Mouse (Mus musculus): ENCODE measurements around the gene Rnf213. TPM values are rescaled to one million over a fixed set of nuclear protein-coding genes. Genes with fewer than 3 reads are reported as not detected.

Rnf213 gene
- polyA plus RNA-seq, 1 experiment from 2014 or later, result 1.5 TPM

DNA sequence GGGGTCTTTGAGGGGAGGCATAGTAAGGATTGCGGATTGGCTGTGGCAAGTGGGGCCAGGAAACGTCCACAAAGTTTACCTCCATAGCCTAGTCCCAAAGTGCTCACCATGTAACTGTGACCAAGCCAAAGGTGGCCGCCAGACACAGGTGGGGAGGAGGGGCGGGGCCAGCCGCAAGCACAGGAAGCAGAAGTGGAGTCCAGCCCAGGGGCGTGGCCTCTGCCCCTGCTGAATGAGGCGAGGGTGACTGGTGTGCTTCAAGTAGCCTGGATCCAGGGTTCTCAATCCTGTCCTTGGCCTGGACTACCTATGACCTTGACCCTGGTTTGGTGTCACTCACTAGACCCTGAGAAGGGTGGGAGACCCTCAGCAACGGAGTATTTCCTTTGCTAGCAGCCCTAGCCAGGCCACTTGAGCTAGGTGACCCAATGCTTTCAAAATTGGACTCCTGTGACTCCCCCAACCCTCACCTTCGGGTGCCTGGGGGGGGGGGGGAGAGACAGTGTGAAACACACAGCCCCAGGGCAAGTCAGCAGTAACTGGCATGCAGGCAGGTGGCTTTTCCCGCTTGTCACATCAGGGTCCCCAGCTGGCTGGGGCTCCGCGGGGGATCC is 792 bp upstream of the Rnf213 start:
- H3K36me3 ChIP-seq, result no peaks in the 10 kb centered on the region
- peaks cover 94% of the 10 kb centered on the region for H3K27me3 ChIP-seq
- H3K4me1 ChIP-seq, result peaks cover 22% of the 10 kb centered on the region
- H3K4me2 ChIP-seq (replicated peaks), result no peak overlapping the region; the same call in 1 of the 2 replicates
- H3K9me3 ChIP-seq (replicated peaks), result no peaks in the 10 kb centered on the region
- H3K27ac ChIP-seq, result no peak overlapping the region
- 9% methylated on average over 12 of the region's 12 CpGs for WGBS
- H3K4me3 ChIP-seq, result no peak overlapping the region
- ATAC-seq (ENCODE audit: low FRiP score), result 0 out of 2 replicates have a peak, but pooled peaks have one; percentile 16
- no peak overlapping the region for H3K9ac ChIP-seq

DNA sequence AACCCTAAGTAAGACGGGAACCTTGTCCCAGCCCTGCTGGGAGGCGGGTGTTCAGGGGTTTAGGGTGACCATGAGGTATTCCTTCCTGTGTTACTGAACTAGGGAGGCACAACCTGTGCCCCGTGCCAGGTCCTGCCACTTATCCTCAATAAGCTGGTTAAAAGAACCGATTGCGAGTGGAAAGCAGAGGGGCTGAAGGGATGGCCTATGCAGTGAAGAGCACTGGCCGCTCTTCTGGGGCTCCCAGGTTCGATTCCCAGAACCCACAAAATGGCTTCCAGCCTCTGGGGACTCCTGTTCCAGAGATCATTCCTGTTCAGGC is 544 bp downstream of the Rnf213 start:
- H3K9ac ChIP-seq, result peak overlapping the region; percentile 41; the same call in 1 of the 2 replicates
- no peak overlapping the region for H3K27ac ChIP-seq
- no peak for ATAC-seq (ENCODE audit: low FRiP score)
- H3K4me2 ChIP-seq (replicated peaks), result peak overlapping the region; percentile 64
- peaks cover 22% of the 10 kb centered on the region for H3K4me1 ChIP-seq
- peaks cover 84% of the 10 kb centered on the region for H3K27me3 ChIP-seq
- no peaks in the 10 kb centered on the region for H3K9me3 ChIP-seq (replicated peaks)
- H3K36me3 ChIP-seq, result no peaks in the 10 kb centered on the region
- 17% methylated on average over 7 of the region's 7 CpGs for WGBS
- peak overlapping the region; percentile 38 for H3K4me3 ChIP-seq

DNA sequence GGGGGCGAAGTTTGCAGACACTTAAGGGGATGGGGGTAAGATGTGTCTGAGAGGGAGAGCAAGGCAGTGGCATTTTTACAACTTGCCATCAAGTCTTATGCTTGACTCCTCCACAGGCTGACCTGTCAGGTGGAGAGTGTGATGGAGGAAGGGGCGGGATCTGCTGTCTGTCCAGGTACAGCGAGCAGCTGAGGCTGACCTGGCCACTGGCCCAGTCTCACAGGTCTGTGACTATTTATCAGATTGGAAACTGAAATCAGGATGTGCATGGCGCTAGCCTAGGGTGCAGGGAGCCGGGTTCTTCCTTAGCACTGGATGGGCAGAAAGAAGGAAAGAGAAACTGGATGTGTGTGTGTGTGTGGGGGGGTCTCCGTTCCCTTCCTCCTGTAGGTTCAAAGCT is 1.3 kb downstream of the Rnf213 start:
- H3K27me3 ChIP-seq, result peaks cover 76% of the 10 kb centered on the region
- no peaks in the 10 kb centered on the region for H3K36me3 ChIP-seq
- H3K9me3 ChIP-seq (replicated peaks), result no peaks in the 10 kb centered on the region
- no peak overlapping the region for H3K9ac ChIP-seq
- H3K27ac ChIP-seq, result no peak overlapping the region
- ATAC-seq (ENCODE audit: low FRiP score), result no peak
- WGBS, result 42% methylated on average over 6 of the region's 6 CpGs
- H3K4me2 ChIP-seq (replicated peaks), result no peak overlapping the region
- no peak overlapping the region for H3K4me3 ChIP-seq
- peaks cover 22% of the 10 kb centered on the region for H3K4me1 ChIP-seq

DNA sequence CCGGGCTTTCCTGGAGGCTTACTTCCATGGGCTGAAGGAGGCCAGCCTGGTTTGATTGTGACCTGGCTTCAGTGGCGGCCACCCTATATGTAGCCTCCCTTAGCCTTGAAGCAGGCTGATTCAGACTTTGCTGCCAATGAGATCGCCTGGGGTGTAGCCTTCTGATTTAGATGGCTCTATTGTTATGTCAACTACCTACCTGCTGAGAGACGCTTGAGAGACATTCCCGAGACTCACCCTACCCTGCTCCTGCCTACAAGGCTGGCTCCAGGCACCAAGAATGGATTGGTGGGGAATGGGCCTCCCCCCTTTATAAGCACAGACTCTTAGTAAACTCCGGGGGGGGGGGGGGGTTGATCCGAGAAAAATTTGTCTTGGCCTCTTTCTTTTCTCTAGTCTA is 2.5 kb downstream of the Rnf213 start:
- H3K4me3 ChIP-seq, result no peak overlapping the region
- H3K4me2 ChIP-seq (replicated peaks), result no peak overlapping the region
- H3K9ac ChIP-seq, result no peak overlapping the region
- no peak overlapping the region for H3K27ac ChIP-seq
- no peak for ATAC-seq (ENCODE audit: low FRiP score)
- H3K27me3 ChIP-seq, result peaks cover 65% of the 10 kb centered on the region
- no peaks in the 10 kb centered on the region for H3K36me3 ChIP-seq
- WGBS, result 3% methylated on average over 7 of the region's 7 CpGs
- peaks cover 13% of the 10 kb centered on the region for H3K4me1 ChIP-seq
- no peaks in the 10 kb centered on the region for H3K9me3 ChIP-seq (replicated peaks)

DNA sequence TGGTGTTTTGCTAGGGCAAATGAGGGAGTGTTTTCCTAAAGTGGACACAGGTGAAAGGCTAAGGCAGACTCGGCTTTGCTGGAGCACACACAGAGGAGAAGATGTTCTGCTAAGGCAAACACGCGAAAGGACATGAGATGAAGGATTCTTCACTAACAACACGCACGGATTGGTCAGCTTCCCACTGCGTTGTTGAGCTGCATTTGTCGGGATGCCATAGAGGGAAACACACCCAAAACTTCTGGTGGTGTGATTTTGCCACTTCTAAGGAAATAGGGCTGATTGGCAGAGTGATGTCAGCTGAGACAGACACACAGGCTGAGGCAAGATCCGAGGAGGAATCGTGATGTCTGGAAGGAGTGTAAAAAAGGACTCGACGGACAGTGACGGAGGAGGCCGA is 3.0 kb downstream of the Rnf213 start:
- peaks cover 8% of the 10 kb centered on the region for H3K4me1 ChIP-seq
- H3K4me3 ChIP-seq, result no peak overlapping the region
- H3K9ac ChIP-seq, result no peak overlapping the region
- ATAC-seq (ENCODE audit: low FRiP score), result no peak
- no peak overlapping the region for H3K4me2 ChIP-seq (replicated peaks)
- H3K27me3 ChIP-seq, result peaks cover 59% of the 10 kb centered on the region
- H3K9me3 ChIP-seq (replicated peaks), result no peaks in the 10 kb centered on the region
- WGBS, result 11% methylated on average over 13 of the region's 13 CpGs
- H3K36me3 ChIP-seq, result no peaks in the 10 kb centered on the region
- no peak overlapping the region for H3K27ac ChIP-seq

DNA sequence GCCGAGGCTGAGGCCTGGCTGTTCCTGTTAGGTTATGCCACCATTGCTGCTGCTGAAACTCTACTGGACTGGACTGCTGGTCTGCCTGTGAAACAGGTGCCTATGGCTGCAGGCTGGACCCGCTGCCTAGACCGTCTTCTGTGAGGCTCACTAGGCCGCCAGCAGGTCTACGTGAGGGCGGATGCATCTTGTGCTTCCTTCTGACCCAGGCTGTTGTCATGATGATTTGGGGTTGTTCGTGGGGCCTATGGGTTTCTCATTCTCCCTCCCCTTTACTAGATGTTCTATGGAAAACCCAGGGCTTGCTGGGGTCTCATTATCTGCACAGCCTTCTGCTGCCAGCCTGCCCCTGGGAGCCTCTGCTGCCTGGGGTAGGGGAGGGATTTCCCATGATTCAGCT is 3.6 kb downstream of the Rnf213 start:
- Histone ChIP-seq H3K9me3 (replicated peaks) (no peaks in the 10 kb centered on the region), H3K27ac (no peak overlapping the region), H3K4me3 (no peak overlapping the region), H3K36me3 (no peaks in the 10 kb centered on the region), H3K9ac (no peak overlapping the region), H3K4me2 (replicated peaks) (no peak overlapping the region), H3K4me1 (peaks cover 8% of the 10 kb centered on the region), H3K27me3 (peaks cover 54% of the 10 kb centered on the region)
- no peak for ATAC-seq (ENCODE audit: low FRiP score)
- WGBS, result 27% methylated on average over 7 of the region's 7 CpGs

DNA sequence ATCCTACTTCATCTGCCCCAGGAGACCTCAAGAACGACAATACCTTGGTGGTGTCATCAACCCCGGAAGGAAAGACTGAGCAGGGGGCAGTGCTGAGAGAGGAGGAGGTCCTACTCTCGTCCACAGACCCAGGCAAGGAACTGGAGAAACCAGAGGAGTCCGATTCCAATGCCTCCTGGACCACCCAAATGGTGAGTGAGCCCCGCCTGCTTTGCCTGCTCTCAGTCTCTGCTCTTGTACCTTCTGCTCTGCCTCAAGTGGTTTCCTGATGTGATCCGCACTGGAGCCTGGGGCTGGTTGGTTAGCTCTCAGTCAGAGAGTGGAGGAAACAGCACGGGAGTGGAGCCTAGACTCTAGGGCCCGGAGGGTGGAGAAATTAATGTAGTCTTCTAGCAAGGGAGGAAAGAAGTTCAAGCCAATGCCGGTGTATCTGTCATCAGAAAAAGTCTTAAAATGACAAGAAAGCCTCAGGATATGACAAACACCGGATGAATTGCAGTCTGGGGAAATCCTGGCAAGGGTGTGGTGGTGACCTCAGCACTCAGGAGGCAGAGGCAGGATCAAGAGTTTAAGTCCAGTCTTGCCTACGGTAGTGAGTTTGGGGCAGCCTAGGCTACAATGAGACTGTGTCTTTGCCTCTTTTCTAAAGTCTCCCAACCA is 9.7 kb downstream of the Rnf213 start:
- Histone ChIP-seq H3K27ac (no peak overlapping the region), H3K36me3 (no peaks in the 10 kb centered on the region), H3K9ac (no peak overlapping the region), H3K4me2 (replicated peaks) (no peak overlapping the region), H3K9me3 (replicated peaks) (no peaks in the 10 kb centered on the region), H3K27me3 (no peaks in the 10 kb centered on the region), H3K4me3 (no peak overlapping the region), H3K4me1 (no peaks in the 10 kb centered on the region)
- 57% methylated on average over 11 of the region's 11 CpGs for WGBS
- no peak for ATAC-seq (ENCODE audit: low FRiP score)

DNA sequence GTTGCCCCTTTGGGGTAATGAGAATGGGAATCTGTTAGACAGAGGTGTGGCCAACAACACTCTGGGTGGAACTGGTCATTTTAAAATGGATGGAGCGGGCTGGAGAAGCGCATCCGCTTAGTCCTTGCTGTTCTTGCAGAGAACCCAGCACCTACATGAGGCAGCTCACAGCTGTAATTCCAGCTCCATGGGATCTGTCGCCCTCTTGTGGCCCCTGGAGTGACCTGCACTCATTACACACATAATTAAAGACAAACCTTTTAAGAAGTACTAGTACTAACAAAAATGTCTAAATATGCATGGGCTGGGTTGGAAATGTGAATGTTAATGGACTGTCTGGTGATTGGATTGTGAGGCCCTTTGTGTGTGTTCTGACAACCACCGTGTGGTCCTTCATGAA is 11.7 kb downstream of the Rnf213 start:
- H3K9me3 ChIP-seq (replicated peaks), result no peaks in the 10 kb centered on the region
- no peaks in the 10 kb centered on the region for H3K27me3 ChIP-seq
- no peaks in the 10 kb centered on the region for H3K4me1 ChIP-seq
- no peak overlapping the region for H3K9ac ChIP-seq
- no peak for ATAC-seq (ENCODE audit: low FRiP score)
- H3K4me2 ChIP-seq (replicated peaks), result no peak overlapping the region
- H3K4me3 ChIP-seq, result no peak overlapping the region
- H3K27ac ChIP-seq, result no peak overlapping the region
- 48% methylated on average over 5 of the region's 5 CpGs for WGBS
- no peaks in the 10 kb centered on the region for H3K36me3 ChIP-seq

DNA sequence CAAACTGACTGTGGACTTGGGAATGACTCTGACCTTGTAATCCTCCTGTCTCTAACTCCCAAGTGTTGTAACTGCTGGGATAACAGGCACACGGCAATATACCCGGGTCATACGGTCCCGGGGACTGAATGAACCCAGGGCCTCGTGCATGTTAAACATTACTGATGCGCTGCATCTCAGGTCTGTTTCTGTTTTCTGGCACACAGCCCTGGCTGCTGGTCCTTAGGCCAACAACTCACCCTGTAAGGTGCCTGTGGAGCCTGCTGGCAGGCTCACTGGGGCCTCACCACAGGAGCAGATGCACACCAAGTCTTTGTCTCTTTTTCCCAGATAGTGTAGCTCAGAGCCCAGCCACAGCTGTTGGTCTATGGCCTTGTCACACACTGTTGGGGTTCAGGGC is 14.5 kb downstream of the Rnf213 start:
- Histone ChIP-seq H3K27me3 (no peaks in the 10 kb centered on the region), H3K27ac (no peak overlapping the region), H3K36me3 (no peaks in the 10 kb centered on the region), H3K4me3 (no peak overlapping the region), H3K4me2 (replicated peaks) (no peak overlapping the region), H3K4me1 (no peaks in the 10 kb centered on the region), H3K9me3 (replicated peaks) (no peaks in the 10 kb centered on the region), H3K9ac (no peak overlapping the region)
- no peak for ATAC-seq (ENCODE audit: low FRiP score)
- WGBS, result 91% methylated on average over 6 of the region's 6 CpGs

DNA sequence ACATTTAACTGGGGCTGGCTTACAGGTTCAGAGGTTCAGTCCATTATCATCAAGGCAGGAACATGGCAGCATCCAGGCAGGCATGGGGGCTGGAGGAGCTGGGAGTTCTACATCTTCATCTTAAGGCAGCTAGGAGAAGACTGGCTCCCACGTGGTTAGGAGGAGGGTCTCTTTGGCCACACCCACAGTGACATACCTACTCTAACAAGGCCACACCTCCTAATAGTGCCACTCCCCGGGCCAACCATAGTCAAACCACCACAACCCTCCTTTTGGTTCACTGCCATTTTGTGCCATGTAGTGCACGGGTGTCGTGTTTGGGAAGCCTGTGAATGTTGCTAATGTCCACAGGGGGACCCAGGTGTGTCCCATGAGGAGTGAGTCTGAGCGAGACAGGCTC is 15.1 kb downstream of the Rnf213 start:
- Histone ChIP-seq H3K4me1 (no peaks in the 10 kb centered on the region), H3K9ac (no peak overlapping the region), H3K4me3 (no peak overlapping the region), H3K27ac (no peak overlapping the region), H3K4me2 (replicated peaks) (no peak overlapping the region), H3K27me3 (no peaks in the 10 kb centered on the region), H3K36me3 (no peaks in the 10 kb centered on the region), H3K9me3 (replicated peaks) (no peaks in the 10 kb centered on the region)
- WGBS, result 49% methylated on average over 5 of the region's 5 CpGs
- ATAC-seq (ENCODE audit: low FRiP score), result no peak

DNA sequence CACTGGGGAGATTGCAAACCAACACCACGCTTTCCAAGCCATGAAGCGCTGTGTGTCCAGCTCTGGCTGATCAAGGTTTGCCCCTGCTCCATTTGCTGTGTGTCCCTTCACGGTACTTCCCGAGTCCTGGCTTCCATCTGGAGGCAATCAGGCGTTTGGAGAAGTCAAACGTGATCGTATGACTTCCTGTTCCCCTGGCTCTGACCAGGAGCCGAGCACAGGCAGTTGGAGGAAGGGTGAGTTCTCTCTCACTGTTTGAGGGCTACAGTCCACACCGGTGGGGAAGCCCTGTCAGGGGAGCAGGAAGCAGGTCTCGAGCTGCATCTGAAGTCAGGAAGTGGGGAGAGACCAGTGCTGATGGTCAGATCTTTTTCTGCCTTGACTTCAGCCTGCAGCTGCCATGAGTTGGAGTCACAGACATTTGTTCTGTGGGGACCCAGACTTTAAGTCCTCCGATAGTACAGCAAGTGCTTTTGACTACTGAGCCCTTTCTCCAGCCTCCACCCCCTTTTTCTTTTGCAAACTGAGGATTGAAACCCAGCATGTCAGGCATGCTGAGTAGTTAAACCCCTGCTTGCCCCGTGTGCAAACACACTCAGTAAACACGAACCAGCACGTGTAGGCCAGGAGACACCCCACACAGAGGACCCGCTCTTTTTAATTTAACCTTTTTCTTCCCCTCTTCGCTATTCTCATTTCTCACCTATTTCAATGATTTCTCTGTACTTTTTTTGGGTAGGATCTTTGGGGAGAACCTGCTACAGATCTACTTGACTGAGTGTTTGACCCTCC is 26.6 kb downstream of the Rnf213 start:
- H3K4me3 ChIP-seq, result no peak overlapping the region
- no peaks in the 10 kb centered on the region for H3K27me3 ChIP-seq
- H3K9me3 ChIP-seq (replicated peaks), result no peaks in the 10 kb centered on the region
- no peak overlapping the region for H3K4me2 ChIP-seq (replicated peaks)
- peaks cover 6% of the 10 kb centered on the region; the same call in 1 of the 2 replicates for H3K4me1 ChIP-seq
- H3K9ac ChIP-seq, result no peak overlapping the region
- no peak for ATAC-seq (ENCODE audit: low FRiP score)
- H3K36me3 ChIP-seq, result no peaks in the 10 kb centered on the region
- H3K27ac ChIP-seq, result no peak overlapping the region
- 54% methylated on average over 16 of the region's 16 CpGs for WGBS

DNA sequence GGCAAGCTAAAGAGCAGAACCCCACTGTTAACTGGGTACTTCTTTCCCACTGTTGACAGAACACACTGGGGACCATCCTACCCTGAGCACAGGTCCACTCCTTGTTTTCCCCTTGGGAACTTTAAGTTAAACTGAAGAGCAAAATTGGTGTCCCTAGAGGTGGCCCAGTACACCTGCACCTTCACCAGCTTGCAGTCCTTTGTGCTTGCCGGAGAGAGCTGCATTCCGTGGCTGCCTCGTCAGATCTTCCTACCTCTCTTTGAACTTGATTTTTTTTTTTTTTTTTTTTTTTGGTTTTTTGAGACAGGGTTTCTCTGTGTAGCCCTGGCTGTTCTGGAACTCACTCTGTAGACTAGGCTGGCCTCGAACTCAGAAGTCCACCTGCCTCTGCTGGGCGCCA is 27.5 kb downstream of the Rnf213 start:
- no peak for ATAC-seq (ENCODE audit: low FRiP score)
- no peaks in the 10 kb centered on the region for H3K27me3 ChIP-seq
- H3K4me3 ChIP-seq, result no peak overlapping the region
- no peak overlapping the region for H3K27ac ChIP-seq
- H3K4me2 ChIP-seq (replicated peaks), result no peak overlapping the region
- H3K9me3 ChIP-seq (replicated peaks), result no peaks in the 10 kb centered on the region
- H3K36me3 ChIP-seq, result no peaks in the 10 kb centered on the region
- 77% methylated on average over 5 of the region's 5 CpGs for WGBS
- peaks cover 6% of the 10 kb centered on the region; the same call in 1 of the 2 replicates for H3K4me1 ChIP-seq
- no peak overlapping the region for H3K9ac ChIP-seq
